Mouse (Mus musculus) neural tube, embryonic 11.5 days (tissue): ENCODE measurements at regions not wholly inside any gene's neighbourhood (a gene's known extent, or its start where the extent isn't known, plus 50 kb on each side); places are given as distances from the start of the nearest gene placed in this dataset.
"Not testable (repeated sequence)": the region's sequence is repeated elsewhere in the genome, so short reads cannot be mapped to it uniquely, and the experiment has no call there.

Source experiments
- ATAC-seq: fragments of 200-750 bp; cut with Nextera tagmentation; 2 replicates; pipeline ENCODE4 v1.8.0; 2017; ENCODE audit warnings: moderate number of reproducible peaks, mild to moderate bottlenecking, moderate TSS enrichment, moderate library complexity; ENCODE audit not compliant: insufficient read depth, low FRiP score, low TSS enrichment
- DNase-seq: peaks from one replicate; pipeline ENCODE4 v3.0.0-alpha.2; 2015; ENCODE audit warnings: low spot score
- H3K27ac ChIP-seq: fragments of 300-500 bp; sonication (generic); 2 replicates; pipeline ENCODE4 v1.5.1; 2014; ENCODE audit warnings: low read depth, mild to moderate bottlenecking, low read length
- H3K27me3 ChIP-seq: fragments of 300-500 bp; sonication (generic); 2 replicates; pipeline ENCODE4 v1.6.1; 2014; ENCODE audit warnings: mild to moderate bottlenecking, low read length, mixed read lengths; ENCODE audit not compliant: control insufficient read depth, insufficient read depth
- H3K36me3 ChIP-seq: fragments of 300-500 bp; sonication (generic); 2 replicates; pipeline ENCODE4 v1.6.1; 2014; ENCODE audit warnings: mild to moderate bottlenecking, low read length, moderate library complexity, mixed read lengths; ENCODE audit not compliant: control insufficient read depth, insufficient read depth
- H3K4me1 ChIP-seq: fragments of 300-500 bp; sonication (generic); 2 replicates; pipeline ENCODE4 v1.6.1; 2014; ENCODE audit warnings: low read length, mixed read lengths; ENCODE audit not compliant: control insufficient read depth, insufficient read depth
- H3K4me2 ChIP-seq: fragments of 300-500 bp; sonication (generic); 2 replicates; pipeline ENCODE4 v1.6.1; 2014; ENCODE audit warnings: low read depth, mild to moderate bottlenecking, moderate library complexity
- H3K4me3 ChIP-seq: fragments of 300-500 bp; sonication (generic); 2 replicates; pipeline ENCODE4 v1.5.1; 2014; ENCODE audit warnings: low read depth, low read length
- H3K9ac ChIP-seq: fragments of 300-500 bp; sonication (generic); 2 replicates; pipeline ENCODE4 v1.6.1; 2014; ENCODE audit warnings: mild to moderate bottlenecking, low read length
- H3K9me3 ChIP-seq: fragments of 300-500 bp; sonication (generic); 2 replicates; pipeline ENCODE4 v1.6.1; 2016; ENCODE audit warnings: low read length; ENCODE audit not compliant: control insufficient read depth
- WGBS: fragments of 180-500 bp; shearing (Covaris S2); extraction: QIAGEN DNeasy Blood & Tissue Kit; methylation state at CpG from one replicate; pipeline ENCODE4 v1.1.7; 2014; 5-methylcytosine and 5-hydroxymethylcytosine counted together

GRCm38 (mm10) chr12:71535831-71536230 is 226.1 kb downstream of the Dact1 start:
- H3K27me3 ChIP-seq, H3K27ac ChIP-seq, H3K9me3 ChIP-seq, H3K9ac ChIP-seq, ATAC-seq, H3K4me3 ChIP-seq, H3K36me3 ChIP-seq, DNase-seq, H3K4me2 ChIP-seq, H3K4me1 ChIP-seq: not testable (repeated sequence)
- WGBS: 93% methylated on average over 3 of the region's 3 CpGs

- H3K4me2 ChIP-seq: no peak overlapping the region
- ATAC-seq (no peak), DNase-seq (no peak)
- H3K9ac ChIP-seq: no peak overlapping the region
- WGBS: 87% methylated on average over 7 of the region's 7 CpGs
- H3K27me3 ChIP-seq: no peaks in the 10 kb centered on the region
- no peak overlapping the region for H3K4me3 ChIP-seq
- H3K4me1 ChIP-seq: no peaks in the 10 kb centered on the region; the same call in 1 of the 2 replicates
- no peak overlapping the region for H3K27ac ChIP-seq
- H3K9me3 ChIP-seq: no peaks in the 10 kb centered on the region
- H3K36me3 ChIP-seq: no peaks in the 10 kb centered on the region
These were observed 229.0 kb downstream of the Dact1 start for GRCm38 (mm10) chr12:71538691-71539090.

GRCm38 (mm10) chr12:71540279-71540678 is 230.6 kb downstream of the Dact1 start:
- Histone ChIP-seq H3K4me1 (no peaks in the 10 kb centered on the region), H3K4me2 (no peak overlapping the region), H3K9me3 (no peaks in the 10 kb centered on the region), H3K27ac (no peak overlapping the region), H3K9ac (no peak overlapping the region), H3K4me3 (no peak overlapping the region), H3K36me3 (no peaks in the 10 kb centered on the region), H3K27me3 (no peaks in the 10 kb centered on the region)
- 87% methylated on average over 11 of the region's 11 CpGs for WGBS
- ATAC-seq: no peak
- DNase-seq: no peak

- DNase-seq: no peak
- no peak for ATAC-seq
- Histone ChIP-seq H3K36me3 (no peaks in the 10 kb centered on the region), H3K4me3 (no peak overlapping the region), H3K9ac (no peak overlapping the region), H3K27me3 (no peaks in the 10 kb centered on the region), H3K4me1 (no peaks in the 10 kb centered on the region), H3K9me3 (no peaks in the 10 kb centered on the region), H3K4me2 (no peak overlapping the region), H3K27ac (no peak overlapping the region)
- WGBS: 78% methylated on average over 2 of the region's 2 CpGs
These were observed 232.3 kb downstream of the Dact1 start for GRCm38 (mm10) chr12:71541961-71542360.

- 75% methylated on average over 7 of the region's 7 CpGs for WGBS
- no peaks in the 10 kb centered on the region for H3K27me3 ChIP-seq
- H3K9me3 ChIP-seq: no peaks in the 10 kb centered on the region
- no peak for DNase-seq
- H3K36me3 ChIP-seq: no peaks in the 10 kb centered on the region
- ATAC-seq: no peak
- no peak overlapping the region for H3K27ac ChIP-seq
- no peak overlapping the region for H3K9ac ChIP-seq
- H3K4me1 ChIP-seq: no peaks in the 10 kb centered on the region
- H3K4me3 ChIP-seq: no peak overlapping the region
- no peak overlapping the region for H3K4me2 ChIP-seq
These were observed 234.0 kb downstream of the Dact1 start for GRCm38 (mm10) chr12:71543571-71544119.

GRCm38 (mm10) chr12:71544401-71545159 is 234.9 kb downstream of the Dact1 start:
- WGBS: 77% methylated on average over 8 of the region's 8 CpGs
- DNase-seq (no peak), ATAC-seq (no peak)
- Histone ChIP-seq H3K27ac (no peak overlapping the region), H3K4me2 (no peak overlapping the region), H3K9ac (no peak overlapping the region), H3K36me3 (no peaks in the 10 kb centered on the region), H3K9me3 (no peaks in the 10 kb centered on the region), H3K27me3 (no peaks in the 10 kb centered on the region), H3K4me1 (no peaks in the 10 kb centered on the region), H3K4me3 (no peak overlapping the region)

- Histone ChIP-seq H3K9me3 (no peaks in the 10 kb centered on the region), H3K9ac (no peak overlapping the region), H3K27me3 (no peaks in the 10 kb centered on the region), H3K4me3 (no peak overlapping the region), H3K4me1 (no peaks in the 10 kb centered on the region), H3K4me2 (no peak overlapping the region), H3K27ac (no peak overlapping the region), H3K36me3 (no peaks in the 10 kb centered on the region)
- WGBS: 91% methylated on average over 9 of the region's 9 CpGs
- no peak for ATAC-seq
- DNase-seq: no peak
These were observed 237.0 kb downstream of the Dact1 start for GRCm38 (mm10) chr12:71546523-71547265.

- Histone ChIP-seq H3K9me3 (no peaks in the 10 kb centered on the region), H3K4me3 (no peak overlapping the region), H3K36me3 (no peaks in the 10 kb centered on the region), H3K4me1 (no peaks in the 10 kb centered on the region), H3K27me3 (no peaks in the 10 kb centered on the region), H3K4me2 (no peak overlapping the region), H3K9ac (no peak overlapping the region), H3K27ac (no peak overlapping the region)
- WGBS: 76% methylated on average over 6 of the region's 6 CpGs
- no peak for DNase-seq
- no peak for ATAC-seq
These were observed 239.7 kb downstream of the Dact1 start for GRCm38 (mm10) chr12:71549336-71549735.
